Mouse (Mus musculus) megakaryocyte-erythroid progenitor cell, adult 5-6 weeks (primary cell): ENCODE results near the gene Abhd2. TPM values are rescaled to one million over a fixed set of nuclear protein-coding genes. Genes with fewer than 3 reads are reported as not detected.

ENCODE experiments used
- ATAC-seq: replicated peaks from 2 replicates; pipeline ENCODE4 v1.8.0; 2016; ENCODE audit warnings: mild to moderate bottlenecking, inconsistent platforms; ENCODE audit not compliant: severe bottlenecking, poor library complexity, low FRiP score, low TSS enrichment
- total RNA-seq, 2 experiments: library from RNA; stranded (forward) in 1 of 2; stranded (reverse) in 1 of 2; fragments of 200-1000, 215-1000 nt in 1 of 2; fragments of >200 nt in 1 of 2; fragmentation: Nextera tagmentation in 1 of 2; gene quantifications; 2 replicates each; pipeline ENCODE4 v1.2.3; 2014 to 2017

Abhd2 gene
- 23.6 and 25.4 TPM in 2 replicates for total RNA-seq (2014; fragmentation: Nextera tagmentation)
- total RNA-seq (2017) = 13.0 and 13.9 TPM in 2 replicates

DNA sequence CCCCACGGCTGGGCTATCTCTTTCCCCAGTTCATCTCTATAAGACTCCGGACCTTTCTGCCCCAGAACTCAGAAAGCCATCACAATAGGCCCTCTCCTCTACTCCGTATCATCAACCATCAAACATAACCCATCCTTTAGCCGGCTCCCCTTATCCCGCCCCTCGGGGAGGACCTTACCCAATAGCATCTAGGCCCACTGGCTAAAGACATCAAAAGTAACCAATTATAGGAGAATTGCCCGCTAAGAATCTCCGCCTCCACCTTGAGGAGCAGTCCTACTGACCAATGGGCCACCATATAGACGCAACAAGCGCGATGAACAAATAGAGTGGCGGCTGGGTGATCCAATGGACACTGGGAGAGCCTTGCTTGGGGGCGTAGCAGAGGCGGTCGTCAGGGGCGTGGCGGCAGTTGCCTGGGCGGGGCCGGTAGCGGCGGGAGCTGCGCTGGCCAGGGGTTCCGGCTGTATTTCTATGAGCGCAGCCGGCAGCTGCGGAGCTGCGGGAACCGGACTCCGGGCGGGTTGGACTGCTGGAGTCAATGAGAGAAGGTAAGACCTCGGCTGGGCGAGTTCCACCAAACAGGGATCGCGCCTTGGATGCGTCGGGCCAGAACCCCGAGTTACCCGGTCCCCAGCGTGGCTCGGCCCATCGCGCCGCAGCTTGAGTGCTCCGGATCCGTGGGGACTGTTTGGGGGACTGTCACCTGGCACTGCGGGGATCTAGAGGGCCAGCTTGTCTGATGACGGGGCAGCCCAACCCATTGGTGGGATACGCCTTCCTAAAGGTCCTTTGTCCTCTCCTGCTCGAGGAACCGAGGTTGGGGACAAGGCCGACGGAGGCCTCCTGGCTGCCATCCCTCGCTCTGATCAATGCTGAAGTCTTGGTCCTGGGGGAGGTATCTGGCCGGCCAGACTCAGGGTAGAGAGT is at the start of gene Abhd2:
Abhd2 (plus strand) TSS at position 411 of the 930 bp plus-strand sequence.
- ATAC-seq = peak; percentile 92

- ATAC-seq = no peak
Observed at GRCm38 (mm10) chr7:79225477-79225876, 47.5 kb upstream of the Abhd2 start.

DNA sequence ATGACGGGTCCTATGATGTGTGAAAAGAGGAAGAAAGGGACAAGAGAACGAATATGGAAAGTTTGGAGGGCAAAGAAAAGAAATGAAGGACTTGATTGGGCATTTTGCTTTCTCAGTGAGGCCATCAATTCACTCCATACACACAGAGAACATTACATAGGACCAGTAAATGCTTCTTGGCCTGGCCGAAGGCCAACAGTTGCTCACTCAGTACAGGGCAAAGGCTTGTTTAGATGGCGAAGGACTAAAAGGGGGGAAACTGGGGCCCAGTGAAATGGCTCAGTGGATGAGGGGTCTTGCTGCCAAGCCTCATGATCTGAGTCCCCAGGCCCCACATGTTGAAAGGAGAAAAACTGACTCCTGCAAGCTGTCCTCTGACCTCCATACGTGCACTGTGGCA is 46.8 kb upstream of the Abhd2 start:
- ATAC-seq = no peak

DNA sequence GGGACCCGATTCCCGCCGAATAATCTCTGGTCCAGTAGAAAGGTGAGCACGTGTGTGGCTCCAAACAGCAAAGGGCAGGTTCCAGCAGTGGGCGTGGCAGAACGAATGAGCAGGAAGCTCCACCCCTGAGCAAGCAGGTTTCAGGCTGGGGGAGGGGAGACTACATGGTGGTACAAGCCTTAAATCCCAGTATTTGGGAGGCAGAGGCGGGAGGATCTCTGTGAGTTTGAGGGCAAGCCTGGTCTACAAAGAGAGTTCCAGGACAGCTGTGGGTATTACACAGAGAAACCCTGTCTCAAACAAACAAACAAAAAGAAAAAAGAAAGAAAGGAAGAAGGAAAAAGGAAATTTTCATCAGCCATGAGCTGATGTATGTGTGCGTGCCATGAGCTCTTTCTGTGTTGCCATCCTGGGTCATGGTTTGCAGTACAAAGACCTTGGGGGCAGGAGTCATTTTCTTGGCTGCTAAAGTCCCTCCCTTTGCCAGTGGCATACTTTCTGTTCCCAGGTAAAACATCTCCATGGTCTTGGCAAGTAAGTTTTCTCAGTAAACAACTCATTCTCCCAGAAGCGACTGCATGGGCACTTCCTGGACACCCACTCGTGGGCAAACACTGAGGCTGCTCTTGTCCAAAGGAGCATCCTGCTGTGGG is 46.0 kb upstream of the Abhd2 start:
- no peak for ATAC-seq

GRCm38 (mm10) chr7:79228471-79228870 is 44.5 kb upstream of the Abhd2 start:
- ATAC-seq = peak; percentile 88

GRCm38 (mm10) chr7:79231577-79231976 is 41.4 kb upstream of the Abhd2 start:
- no peak for ATAC-seq

GRCm38 (mm10) chr7:79232048-79232447 is 41.0 kb upstream of the Abhd2 start:
- ATAC-seq = no peak

- ATAC-seq = no peak
Observed at GRCm38 (mm10) chr7:79238741-79239140, 34.3 kb upstream of the Abhd2 start.

DNA sequence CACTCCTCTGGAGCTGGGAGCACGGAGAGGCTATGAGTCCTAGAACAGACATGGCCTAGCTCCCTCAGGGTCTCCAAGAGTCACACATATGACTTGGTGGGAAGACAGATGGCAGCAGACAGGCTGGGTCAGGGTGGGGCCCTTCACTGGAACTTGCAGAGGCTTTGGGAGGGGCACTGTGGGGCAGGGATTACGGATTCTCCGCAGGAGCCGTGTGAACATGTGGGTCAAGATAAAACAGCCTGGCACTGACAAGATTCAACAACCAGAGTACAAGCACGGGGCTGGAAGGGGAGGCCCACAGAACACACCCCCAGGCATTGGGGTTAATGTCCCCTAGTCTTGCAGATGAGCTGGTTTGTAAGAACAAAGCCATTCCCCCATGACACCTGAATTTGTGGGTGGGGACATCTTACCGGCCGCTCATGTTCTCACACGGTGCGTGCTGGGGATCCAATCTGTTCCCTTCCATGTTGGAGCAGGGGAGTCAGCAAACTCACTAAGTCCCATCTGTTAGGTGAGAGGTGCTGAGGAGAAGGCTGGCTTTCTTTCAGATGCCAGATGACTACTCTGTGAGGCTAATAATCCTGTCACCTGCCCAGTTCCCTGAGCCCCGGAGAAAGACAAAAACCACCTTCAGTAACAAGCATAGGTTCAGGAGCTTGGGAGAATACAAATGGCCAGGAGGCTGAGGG is 30.9 kb upstream of the Abhd2 start:
- peak; percentile 36 for ATAC-seq

DNA sequence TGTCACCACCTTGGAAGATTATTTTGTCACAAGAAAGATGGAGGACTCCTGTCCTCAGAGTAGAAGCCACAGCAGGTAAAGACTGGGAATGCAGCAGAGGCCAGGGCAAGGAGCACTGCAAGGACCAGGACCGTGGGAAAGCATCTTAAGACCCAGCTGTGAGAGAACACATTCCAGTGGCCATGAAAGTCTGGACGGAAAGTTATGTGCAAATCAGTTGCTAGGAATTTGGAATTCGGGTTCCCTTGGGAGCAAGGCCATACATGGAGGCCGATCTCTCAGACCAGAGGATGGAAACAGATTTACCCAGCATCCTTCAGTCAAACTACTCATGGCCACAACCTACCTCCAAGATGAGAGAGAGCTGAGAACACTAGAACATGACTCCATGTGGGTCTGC is 29.8 kb upstream of the Abhd2 start:
- no peak for ATAC-seq

GRCm38 (mm10) chr7:79246039-79246670 is 26.8 kb upstream of the Abhd2 start:
- peak; percentile 79 for ATAC-seq

GRCm38 (mm10) chr7:79247408-79247807 is 25.6 kb upstream of the Abhd2 start:
- no peak for ATAC-seq

GRCm38 (mm10) chr7:79247881-79248389 is 25.1 kb upstream of the Abhd2 start:
- no peak for ATAC-seq

DNA sequence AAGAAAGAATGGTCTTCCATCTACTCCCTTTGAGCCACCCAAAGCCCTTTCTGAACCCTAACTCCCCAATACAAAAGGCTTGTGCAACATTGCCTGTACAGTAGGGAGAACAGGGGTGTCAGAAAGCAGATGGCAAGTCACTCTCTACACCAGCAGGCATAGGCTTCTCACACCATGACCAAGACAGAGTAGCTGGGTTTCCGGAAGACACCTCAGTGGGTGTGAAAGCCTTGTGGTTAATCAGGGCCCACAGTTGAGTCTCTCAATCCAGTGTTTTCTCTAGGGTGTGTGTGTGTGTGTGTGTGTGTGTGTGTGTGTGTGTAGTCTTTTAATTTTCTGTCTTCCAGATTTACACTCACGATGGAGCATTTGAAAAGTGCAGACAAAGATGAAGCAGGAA is 23.4 kb upstream of the Abhd2 start:
- ATAC-seq = no peak

GRCm38 (mm10) chr7:79254248-79254888 is 18.6 kb upstream of the Abhd2 start:
- peak; percentile 85 for ATAC-seq

DNA sequence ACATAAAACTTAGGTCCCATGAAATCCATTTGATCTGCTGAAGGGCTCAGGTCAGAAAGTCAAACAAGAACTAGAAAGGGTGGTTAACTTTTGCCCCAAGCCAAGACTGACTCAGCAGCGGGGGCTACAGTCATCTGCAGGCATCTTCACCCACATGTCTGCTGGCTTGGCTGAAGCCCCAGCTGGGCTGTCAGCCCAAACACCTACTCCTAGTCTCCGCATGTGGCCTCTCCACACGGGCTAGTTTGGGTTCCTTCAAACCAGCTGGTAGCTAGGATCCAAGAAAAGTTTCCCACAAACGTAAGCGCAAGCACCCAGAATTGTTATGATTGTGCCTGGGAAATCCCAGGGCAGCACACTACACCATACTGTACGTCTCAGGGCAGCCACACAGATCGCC is 17.6 kb upstream of the Abhd2 start:
- ATAC-seq = no peak

DNA sequence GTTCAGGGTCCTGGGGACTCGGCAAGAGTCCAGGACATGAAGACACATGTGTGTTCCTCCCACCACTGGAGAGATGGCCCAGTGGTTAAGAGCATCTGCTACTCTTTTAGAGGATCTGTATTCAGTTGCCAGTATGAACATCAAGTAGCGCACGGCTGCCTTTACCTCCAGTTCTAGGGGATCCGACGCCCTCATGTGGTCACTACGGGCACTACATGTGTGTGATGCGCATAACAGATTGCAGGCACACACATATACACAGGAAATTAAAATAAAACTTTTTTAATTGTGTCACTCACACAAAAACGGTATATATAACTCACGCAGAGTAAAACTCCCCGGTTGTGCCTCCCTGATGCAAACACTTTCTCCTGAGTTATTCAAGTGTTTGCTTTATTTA is 17.2 kb upstream of the Abhd2 start:
- ATAC-seq = no peak

GRCm38 (mm10) chr7:79256716-79257115 is 16.3 kb upstream of the Abhd2 start:
- ATAC-seq = no peak

DNA sequence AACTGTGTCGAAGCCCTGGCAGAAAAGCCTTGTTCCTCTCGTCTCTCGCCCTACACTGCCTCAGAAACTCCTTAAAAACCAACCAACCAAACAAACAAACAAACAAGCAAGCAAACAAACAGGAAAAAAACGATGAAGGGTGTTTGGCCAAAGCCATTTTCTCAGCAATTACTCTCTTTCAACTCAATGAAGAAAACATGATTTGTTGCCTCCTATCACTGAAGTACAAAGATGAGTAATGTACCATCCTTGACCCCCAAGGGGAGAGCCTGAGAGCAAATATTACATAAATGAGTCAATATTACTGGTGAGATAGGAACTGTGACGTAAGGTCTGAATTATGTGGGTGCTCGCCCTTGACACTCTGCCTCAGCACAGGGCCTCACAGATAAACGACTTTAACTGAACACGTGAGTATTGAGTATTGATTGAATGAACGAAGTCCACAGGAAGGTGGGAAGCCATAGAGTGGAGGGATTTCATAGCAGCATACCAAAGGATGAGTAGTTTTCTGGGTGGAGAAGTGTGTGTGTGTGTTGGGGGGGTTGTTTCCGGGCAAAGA is 13.9 kb upstream of the Abhd2 start:
- ATAC-seq = no peak
